Mouse (Mus musculus) embryo, embryonic 11 days (tissue): ENCODE measurements around the gene Adamts7.

Source experiments
- DNase-seq: peaks from one replicate; pipeline ENCODE4 v3.0.0-alpha.2; 2015

Adamts7 gene

DNA sequence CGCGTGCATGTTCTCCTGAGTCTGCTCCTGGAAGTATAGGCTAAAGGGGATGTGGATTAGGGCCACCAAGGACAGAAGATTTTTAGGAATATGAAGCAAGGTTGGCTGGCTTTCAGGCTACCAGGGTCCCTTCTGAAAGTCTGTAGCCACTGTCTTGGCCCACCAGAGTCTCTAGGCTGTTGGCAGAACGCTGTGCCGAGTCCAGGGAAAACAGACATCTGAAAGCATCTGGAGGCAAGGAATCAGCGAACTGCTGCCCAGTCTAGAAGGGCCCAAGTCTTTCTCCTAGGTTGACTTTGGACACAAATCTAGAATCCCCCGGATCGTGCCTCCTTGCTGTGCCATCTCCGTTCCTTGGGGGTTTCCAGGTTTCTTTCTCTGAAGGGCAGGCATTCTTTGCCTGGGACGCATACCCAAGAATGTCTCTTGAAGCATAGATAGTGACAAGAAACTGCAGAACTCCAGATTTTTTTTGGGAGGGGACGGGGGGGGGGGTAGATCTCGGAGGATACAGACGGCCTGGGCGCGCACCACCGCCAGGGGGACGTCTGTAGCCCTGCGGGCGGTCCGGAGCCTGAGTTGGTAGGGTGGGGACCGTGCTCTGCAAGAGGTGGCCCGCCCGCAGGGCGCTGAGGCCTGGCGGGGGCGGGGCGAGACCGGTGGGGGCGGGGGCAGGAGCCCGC is 485 bp upstream of the Adamts7 start:
- DNase-seq: peak; percentile 85

DNA sequence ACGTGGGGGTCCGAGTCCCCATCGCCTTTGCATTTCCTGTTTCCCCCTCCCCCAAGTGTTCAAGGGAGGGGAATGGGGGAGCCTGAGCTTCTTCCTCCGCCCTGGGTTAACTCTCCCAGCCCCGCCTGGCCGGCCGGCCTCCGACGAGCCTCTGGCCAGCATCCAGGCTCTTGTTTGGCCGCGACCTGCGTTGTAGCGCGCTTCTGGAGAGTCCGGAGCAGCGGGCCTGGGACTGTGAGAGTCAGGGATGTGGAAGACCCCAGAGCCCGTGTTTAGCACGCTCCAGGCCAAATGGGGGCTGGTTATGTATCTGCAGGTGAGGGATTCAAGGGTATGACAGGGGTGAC is 853 bp downstream of the Adamts7 start:
- DNase-seq: peak; percentile 66

DNA sequence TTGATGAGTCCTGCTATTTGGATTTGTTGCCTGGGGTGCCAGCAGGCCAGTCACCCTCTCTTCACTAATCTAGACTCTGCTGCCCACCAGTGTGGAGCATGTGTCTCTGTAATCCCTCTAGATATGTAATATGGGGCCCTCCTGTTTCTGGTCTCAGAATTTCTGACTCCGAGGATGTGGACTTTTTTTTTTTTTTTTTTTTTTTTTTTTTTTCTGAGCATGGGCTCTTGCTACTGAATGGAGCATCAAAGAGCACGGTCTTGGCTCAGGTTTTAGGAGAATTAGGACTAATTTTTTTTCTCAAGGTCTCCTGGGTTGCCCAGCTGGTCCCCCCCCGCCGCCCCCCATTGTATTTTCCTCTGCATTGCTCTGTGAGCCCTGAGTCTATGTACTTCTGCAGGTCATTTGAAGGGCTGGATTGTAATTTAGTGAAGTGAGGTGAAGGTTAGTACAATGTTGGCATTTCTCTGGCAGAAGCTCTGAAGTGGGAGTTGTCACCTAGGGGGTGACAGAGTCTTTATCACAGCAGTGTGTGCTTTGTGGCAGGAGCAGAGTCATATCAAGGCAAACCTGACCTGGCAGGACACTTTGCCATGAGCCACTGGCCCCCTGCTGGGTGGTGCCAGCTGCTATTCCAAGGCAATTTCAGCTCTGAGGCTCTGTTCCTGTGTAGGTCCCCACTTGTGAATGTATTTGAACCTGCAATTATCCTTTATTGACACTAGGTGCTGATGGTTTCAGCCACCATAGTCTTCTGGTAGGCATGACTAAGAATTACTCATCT is 2.0 kb downstream of the Adamts7 start:
- DNase-seq: no peak

DNA sequence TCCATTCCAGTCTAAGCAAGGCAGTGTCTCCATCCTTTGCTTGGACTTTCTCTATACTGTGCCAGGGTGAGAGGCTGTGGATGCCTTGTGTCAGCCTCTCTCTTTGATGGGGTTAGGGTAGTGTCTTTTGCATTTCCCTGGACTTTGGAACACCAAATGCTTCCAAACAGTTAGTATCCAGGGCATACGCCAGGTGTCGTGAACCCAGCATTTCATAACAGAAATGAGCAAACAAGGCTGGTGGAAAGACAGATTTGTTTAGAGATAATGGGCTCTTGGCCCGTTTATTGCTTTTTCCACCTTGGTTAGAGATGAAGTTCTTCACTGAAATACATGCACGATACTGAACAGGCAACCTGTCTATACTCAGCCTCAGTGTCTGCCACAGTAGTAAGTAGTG is 2.7 kb downstream of the Adamts7 start:
- DNase-seq: no peak

DNA sequence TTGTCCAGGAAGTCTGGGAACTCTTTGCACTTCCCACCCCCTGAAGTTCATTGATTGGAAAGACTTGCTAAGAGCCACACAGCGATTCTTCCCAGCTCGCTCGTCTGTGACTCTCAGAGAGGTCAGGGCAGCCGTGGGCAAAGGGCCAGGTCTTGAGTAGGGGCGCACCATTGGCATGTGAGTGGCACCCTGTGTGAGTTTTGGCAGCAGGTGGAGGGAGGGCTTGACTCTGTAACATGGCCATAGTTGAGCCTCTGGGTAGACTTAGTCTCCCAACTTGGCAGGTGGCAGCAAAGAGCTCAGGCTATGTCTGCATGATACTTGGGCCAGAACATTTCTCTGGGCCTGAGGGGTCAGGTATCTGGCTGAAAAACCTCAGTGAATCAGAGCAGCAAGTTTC is 3.7 kb downstream of the Adamts7 start:
- DNase-seq: no peak

DNA sequence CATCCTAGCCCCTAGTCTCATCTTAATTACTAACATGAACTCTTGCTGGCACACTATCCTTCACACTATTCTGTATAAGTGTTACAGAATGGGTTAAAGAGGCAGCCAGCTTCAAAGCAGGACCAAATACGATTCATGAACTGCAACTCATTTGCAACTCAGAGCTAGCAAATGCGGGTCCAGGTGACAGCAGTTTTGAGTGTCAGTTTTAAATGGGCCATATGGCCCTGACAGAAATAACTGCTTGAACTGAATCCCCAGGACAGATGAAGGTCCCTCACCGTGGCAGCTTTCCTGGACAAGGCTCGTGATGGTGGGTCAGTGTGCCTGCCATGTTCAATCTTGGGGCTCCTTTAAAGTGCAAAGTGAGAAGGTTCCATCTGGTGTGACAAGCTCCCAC is 7.1 kb downstream of the Adamts7 start:
- DNase-seq: no peak

DNA sequence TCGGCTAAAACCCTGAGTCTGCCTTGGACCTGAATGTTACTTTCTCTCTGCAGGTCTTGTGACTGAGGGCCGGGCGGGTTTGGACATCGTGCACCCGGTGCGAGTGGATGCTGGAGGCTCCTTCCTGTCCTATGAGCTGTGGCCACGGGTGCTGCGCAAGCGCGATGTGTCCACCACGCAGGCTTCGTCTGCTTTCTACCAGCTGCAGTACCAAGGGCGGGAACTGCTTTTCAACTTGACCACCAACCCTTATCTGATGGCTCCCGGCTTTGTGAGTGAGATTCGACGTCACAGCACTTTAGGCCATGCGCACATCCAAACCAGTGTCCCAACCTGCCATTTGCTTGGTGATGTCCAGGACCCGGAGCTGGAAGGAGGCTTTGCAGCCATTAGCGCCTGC is 8.6 kb downstream of the Adamts7 start:
- no peak for DNase-seq

DNA sequence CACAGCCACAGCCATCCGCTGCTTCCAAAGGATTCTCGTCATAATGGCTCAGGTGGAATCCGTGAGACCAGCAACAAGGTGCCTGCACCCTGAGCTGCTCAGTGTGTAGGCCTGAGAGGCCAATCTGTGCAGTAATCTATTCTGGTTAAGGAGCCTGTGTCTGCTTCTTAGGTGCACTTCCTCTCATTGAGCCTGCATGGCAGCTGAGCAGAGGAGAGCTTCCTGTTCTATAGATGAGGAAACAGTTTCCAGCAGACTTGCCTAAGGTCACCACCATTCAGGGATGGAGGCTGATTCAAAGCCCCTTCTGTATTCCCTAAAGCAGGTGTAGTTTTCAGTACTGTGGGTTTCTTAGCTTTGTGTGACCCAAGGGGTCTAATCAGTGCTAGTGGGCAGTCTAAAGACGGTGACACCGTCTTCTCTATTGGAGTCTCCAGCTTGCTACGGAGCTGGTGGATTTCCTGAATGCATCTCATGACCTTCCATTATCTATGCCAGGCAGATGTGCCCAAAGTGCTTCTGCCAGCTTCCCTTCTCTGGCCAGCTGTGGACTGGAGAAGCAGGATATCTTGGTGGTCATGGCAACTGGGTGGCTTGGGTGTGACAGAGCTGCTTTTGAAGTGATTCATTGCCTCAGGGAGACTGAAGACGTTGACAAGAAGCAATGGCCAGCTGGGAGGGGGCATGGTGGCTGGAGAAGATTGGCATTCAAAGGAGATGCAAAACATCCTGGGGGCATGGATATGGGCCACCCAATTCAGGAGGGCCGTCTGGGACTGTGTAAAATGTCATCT is 9.9 kb downstream of the Adamts7 start:
- no peak for DNase-seq

DNA sequence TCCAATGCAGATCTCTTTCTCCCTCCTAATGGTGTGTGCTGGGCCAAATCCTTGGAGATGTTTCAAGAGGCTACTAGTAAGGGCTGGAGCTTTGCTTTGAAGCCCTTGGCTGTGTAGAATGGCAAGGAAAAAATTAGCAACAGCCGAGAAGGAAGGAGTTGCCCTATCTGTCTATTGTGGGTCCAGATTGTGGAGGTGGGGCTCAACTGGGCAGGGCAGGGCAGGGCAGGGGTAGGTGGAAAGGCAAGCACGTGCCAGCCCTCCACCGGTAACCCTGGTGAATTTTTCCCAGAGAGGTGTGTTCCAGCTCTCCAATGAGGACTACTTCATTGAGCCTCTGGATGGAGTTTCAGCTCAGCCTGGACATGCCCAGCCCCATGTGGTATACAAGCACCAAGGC is 10.5 kb downstream of the Adamts7 start:
- no peak for DNase-seq

DNA sequence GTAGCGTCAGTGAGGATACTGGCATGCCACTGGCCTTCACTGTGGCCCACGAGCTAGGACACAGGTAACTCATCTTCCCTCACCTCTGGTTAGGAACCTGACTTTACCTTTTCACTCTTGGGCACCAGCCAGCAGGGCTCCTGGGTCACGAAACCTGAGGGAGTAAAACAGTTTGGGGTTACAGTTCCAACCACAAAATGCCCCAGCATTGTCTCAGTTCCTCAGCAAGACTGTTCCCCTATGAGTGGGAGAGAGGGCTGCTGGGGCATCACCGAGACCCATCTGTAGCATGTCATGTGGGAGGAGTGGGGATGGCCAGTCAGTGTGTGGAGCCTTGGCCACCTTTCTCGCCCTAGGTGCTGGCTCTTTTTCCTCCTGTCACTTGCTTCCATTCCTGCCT is 16.5 kb downstream of the Adamts7 start:
- DNase-seq: no peak

DNA sequence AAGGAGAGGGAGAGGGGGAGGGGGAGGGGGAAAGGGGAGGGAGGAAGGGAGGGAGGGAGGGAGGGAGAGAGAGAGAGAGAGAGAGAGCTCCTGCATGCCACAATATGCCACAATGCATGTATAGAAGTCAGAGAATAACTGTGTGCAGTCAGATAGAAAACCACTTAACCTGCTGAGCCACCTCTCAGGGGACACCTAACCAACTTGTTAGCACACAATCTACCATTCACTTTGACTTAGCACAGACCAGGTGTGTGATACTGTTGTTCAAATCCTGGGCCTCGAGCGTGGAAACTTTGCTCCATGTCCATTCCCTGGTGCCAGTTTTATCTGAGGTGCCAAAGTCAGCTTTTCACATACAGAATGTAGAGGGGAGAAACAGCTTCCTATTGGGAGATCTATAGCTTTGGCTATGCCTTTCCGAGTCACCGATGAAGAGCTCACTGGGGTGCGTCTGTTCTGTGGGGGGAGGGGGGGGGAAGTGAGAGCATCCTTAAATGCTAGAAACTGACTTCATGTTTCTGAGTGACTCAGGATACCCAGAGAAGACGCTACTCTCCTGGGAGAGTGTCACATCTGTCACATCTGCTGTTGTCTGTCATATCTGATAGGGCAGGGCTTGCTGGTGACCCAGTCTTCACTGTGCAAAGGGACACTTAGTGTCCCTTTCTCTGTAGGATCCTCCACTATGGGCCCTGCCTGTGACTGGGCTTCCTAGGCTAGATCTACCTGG is 19.0 kb downstream of the Adamts7 start:
- DNase-seq: no peak

DNA sequence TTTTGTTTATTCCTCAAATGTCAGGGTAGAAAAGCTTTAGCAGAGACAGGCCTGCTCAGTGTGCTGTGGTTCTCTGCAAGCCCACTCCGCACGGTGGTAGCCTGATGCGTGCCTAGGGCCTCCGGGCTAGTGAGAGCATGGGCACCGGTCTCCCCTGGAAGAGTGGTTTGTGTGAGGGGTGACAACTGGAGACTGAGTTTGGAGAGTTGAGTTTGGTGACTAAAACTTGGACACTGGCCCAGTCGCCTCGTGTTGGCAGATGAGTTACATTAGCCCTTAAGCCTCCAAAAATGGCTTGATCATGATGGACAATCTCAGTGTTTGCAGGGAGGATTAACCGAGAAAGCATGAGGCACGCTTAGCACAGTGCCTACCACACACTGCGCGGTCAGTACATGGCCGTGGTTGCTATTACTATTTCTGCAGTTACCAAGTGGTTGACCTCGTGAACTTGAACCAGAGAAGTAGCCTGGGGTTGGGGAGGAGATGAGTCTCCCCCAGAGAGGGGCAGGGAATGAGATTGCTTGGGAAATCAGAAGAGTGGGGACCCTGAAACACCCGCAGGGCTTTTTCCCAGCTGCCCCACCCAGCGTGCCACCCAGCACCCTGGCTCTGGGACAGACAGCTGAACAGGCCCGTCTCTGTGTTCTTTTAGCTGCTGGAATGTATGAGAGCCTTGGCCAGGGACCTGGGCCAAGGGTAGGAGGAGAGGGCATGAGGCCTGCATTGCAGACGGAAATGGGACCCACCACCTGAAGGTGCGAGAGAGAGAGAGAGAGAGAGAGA is 20.0 kb downstream of the Adamts7 start:
- DNase-seq: no peak

DNA sequence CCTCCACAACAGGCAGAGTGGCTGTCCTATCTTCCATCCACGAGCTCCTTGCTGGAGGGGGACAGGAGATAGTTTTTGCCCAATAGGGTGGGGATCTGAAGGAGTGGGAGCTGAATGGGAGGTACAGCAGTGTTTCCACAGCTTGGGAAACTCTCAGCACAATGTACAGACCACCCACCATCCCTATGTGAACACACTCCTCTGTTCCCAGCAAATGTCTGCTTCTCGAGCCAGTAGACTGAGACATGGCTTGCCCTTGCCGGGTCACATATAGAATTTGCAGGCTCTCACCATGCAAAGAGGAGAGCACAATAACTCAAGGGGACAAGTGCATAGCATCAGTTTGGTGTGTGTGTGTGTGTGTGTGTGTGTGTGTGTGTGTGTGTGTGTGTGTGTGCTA is 20.7 kb downstream of the Adamts7 start:
- no peak for DNase-seq

DNA sequence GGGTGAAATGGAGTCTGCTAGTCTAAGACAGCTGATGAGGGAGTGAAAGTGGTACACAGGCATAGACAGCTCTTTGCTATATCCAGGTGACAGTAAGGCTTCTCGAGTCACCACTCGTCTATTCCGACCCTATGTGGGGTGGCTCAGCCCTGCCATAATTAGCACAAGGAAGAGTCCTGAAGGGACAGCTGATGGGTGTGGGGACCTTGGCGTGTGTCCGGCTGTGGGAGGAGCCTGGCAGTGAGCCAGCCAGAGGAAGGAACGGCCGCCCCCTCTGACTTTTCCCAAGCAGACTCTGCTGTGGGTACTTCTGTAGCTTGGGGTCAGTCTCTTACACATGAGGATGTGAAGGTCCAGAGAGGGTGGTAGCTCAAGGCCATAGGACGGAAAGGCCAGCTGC is 21.2 kb downstream of the Adamts7 start:
- no peak for DNase-seq

DNA sequence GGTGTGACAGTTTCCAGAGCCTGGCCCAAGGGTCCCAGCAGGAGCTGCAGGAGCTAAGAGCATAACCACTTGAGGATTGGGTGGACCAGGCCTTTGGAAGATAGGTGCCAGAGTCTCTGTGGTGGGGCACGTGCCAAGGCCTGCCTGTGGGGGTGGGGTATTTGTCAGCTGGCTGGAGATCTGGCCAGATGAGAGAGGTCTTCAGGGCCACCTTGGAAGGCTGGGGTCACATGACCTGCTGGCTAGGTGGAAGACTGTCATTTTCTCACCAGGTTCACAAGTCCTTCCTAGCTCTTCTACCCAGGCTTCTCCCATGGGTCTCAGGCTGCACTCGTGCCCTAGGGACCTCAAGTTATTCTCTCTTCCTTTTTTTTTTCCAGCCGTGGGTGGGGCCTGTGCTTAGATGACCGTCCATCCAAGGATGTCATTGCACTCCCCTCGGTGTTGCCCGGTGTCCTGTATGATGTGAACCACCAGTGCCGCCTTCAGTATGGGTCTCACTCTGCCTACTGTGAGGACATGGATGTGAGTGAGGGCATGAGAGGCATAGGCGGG is 22.6 kb downstream of the Adamts7 start:
- DNase-seq: no peak

DNA sequence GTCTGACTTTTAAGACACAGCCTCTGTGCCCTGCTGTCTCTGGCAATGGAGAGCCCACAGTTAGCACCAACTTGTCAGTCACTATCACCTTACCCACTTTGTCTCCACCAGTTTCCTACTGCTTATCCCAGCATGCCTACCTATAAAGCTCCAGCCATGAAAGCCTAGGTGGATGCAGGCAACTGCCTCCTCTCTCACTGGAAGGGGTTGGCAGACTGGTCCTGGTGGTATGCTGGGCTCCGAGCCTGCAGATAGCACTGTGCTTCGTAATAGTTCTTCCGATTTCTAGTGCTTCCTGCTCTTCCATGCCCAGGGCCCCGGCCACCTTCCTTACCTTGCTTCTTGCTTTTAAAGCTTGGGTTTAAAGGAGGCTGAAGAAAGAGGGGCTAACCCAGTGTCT is 26.0 kb downstream of the Adamts7 start:
- DNase-seq: no peak

DNA sequence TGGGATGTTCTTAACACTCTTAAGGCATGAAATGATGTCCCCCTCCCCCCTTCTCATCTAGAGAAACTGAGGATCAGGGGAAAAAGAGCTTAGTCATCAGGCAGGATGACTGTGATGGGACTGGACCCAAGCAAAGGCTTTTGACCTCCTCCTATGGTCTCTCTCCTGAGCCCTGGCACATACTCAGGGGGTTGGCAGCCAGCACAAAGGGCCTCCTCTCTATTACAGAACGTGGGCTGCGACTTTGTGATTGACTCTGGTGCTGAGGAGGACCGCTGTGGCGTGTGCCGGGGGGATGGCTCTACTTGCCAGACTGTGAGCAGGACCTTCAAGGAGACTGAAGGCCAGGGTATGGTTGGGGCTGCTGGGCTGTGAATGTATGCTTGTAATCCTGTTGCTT is 26.5 kb downstream of the Adamts7 start:
- no peak for DNase-seq

DNA sequence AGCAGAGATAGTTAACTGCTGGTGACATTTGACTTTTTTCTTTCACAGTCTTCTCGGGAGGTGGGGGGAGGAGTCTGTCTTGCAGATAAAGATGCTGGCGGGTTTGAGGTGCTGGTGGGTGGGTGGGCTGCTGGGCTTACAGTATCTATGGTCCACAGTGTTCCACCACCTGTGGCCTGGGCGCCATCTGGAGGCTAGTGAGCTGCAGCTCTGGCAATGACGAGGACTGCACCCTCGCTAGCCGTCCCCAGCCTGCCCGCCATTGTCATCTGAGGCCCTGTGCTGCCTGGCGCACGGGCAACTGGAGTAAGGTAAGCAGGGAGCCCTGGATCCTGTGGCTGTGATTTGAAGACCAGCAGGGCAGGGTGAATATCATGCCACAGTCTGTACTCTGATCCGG is 32.1 kb downstream of the Adamts7 start:
- no peak for DNase-seq

DNA sequence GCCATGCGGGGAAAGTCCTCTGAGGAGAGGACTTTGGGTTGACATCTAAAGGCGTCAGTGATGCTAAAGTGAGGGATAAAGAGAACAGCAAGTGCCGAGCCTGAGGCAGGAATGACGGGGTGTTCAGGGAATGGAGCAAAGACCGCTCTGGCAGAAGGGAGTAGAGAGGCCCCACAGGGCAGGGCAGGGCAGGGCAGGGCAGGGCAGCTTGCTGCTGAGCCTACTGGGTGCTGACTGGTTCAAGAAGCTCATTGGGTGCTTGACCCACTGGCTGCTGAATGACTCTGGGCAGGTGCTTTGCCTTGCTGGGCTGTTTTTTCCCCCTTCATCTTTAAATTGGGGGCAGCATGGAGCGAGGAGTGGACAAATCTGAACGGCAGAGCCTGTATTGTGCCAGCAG is 33.4 kb downstream of the Adamts7 start:
- no peak for DNase-seq

DNA sequence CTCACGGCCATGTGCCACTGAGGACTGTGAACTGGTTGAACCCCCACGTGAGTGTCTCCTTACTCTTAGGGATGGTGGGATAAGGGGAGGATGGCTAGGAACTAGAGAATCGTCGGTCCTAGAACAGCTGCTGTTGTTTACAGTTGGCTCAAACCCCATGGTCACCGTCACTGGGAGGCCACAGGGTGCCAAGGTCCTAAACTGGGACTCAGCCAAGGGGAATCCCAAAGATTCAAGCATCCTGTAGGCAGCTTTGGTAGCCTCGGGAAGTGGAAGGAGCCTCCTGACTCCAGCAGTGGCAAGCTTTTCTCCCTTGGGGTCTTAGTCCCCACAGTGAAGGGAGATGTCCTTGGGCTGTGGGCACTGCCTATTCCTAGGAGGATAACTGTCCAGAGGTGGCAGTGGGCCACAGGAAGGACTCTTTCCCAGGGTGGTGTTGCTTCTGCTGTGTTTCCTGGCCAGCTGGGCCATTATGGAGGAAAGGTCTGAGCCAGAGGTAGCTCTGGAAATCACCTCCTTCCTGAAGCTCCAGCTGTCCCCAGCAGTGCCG is 34.3 kb downstream of the Adamts7 start:
- DNase-seq: no peak

DNA sequence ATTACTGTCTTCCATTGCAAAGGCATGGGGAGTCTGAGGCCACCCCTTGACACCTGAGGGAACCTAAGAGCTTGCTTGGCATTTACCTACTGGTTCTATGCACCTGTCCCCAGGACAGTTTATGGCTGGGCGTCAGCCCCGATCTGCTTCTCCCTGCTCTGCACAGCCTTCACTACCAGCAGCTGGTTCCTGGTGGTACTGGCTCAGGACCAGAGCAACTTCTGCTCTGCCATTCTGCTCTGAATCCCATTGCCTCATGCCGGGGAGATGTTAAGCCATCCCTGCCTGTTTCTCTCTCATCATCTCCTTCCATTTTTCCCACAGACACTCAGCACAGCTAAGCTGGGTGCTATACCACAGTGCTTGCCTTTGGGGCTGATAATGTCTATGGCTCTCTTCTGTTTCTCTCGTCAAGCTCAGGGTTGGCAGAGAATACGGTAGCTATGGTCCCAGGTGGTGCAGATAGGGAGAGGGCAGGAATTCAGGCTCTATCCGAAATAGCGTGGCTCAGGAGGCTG is 35.1 kb downstream of the Adamts7 start:
- DNase-seq: no peak
